In genomic region chr13:114156689-114157088, GRCm38 (mm10) we compare ENCODE assay signal across 15 mouse cellular contexts.
DNase-seq lines count a peak whose midpoint lies in the region; ATAC-seq lines count a peak whose summit lies in the region.
"Had no signal": no experiment of that assay in that cellular context is flagged by ENCODE, and none has a peak within 500 bp of the region (broad histone marks: within the 10 kb centered on the region; RNA-seq: fewer than 3 reads in every experiment).

No protein-coding gene starts in this region.

- no peak overlapping the region for H3K27ac ChIP-seq in forebrain, embryonic 14.5 days (ENCODE audit: low read depth, low read length)
- H3K27ac ChIP-seq: embryonic facial prominence, embryonic 15.5 days had no signal

- no peaks in the 10 kb centered on the region for H3K36me3 ChIP-seq in forebrain, embryonic 14.5 days (ENCODE audit: control insufficient read depth, insufficient read depth, low read length)
- H3K36me3 ChIP-seq: embryonic facial prominence, embryonic 15.5 days had no signal

- no peak overlapping the region for H3K4me2 ChIP-seq in forebrain, embryonic 14.5 days (ENCODE audit: low read length)
- H3K4me2 ChIP-seq: embryonic facial prominence, embryonic 15.5 days; heart, embryonic 12.5 days had no signal

- peak; percentile 30 to 31 for DNase-seq in cerebellum, postnatal 10 days
- no peak for DNase-seq in cerebellum, adult 11 months
- DNase-seq in kidney, postnatal 10 days, result peak; percentile 36
- no peak for DNase-seq in kidney, adult 8-10 months
- peak; percentile 65 for DNase-seq in forebrain, embryonic 14.5 days (ENCODE audit: low spot score)
- peak; percentile 54 for DNase-seq in mesoderm, embryonic 11.5 days (ENCODE audit: low read depth, low spot score)
- no peak for DNase-seq in left cerebral cortex, adult 18-20 months (ENCODE audit: low spot score in 2 of 2)
- DNase-seq: cerebellum, adult 9-11 months; gastrocnemius, postnatal 36 days; kidney, postnatal 4 days; liver, postnatal 0 days had no signal

- no peak overlapping the region for H3K4me3 ChIP-seq in forebrain, embryonic 14.5 days (ENCODE audit: low read depth, low read length)
- H3K4me3 ChIP-seq: embryonic facial prominence, embryonic 15.5 days; heart, embryonic 12.5 days had no signal

- no peaks in the 10 kb centered on the region for H3K27me3 ChIP-seq in forebrain, embryonic 14.5 days (replicated peaks; ENCODE audit: control insufficient read depth, insufficient read depth, low read length)
- H3K27me3 ChIP-seq: embryonic facial prominence, embryonic 15.5 days; heart, embryonic 12.5 days; Patski had no signal

- 0 out of 2 replicates have a peak, but pooled peaks cover 2% of the 10 kb centered on the region for H3K4me1 ChIP-seq in forebrain, embryonic 14.5 days (ENCODE audit: control insufficient read depth, insufficient read depth, low read length)
- H3K4me1 ChIP-seq: embryonic facial prominence, embryonic 15.5 days had no signal

- WGBS in forebrain, embryonic 14.5 days, result 58% methylated on average over 12 of the region's 12 CpGs

- ATAC-seq in forebrain, embryonic 14.5 days, result peak; percentile 76
- no peak for ATAC-seq in monocyte, adult 5-6 weeks (replicated peaks; ENCODE audit: insufficient number of reproducible peaks, low FRiP score, low TSS enrichment, poor library complexity, severe bottlenecking)
- ATAC-seq: liver, postnatal 0 days; Patski had no signal

- H3K9ac ChIP-seq in forebrain, embryonic 14.5 days (ENCODE audit: low read length), result no peak overlapping the region
- H3K9ac ChIP-seq: embryonic facial prominence, embryonic 15.5 days; heart, embryonic 12.5 days; liver, postnatal 0 days had no signal

- no peaks in the 10 kb centered on the region for H3K9me3 ChIP-seq in forebrain, embryonic 14.5 days (replicated peaks; ENCODE audit: control insufficient read depth, low read length)
- H3K9me3 ChIP-seq: embryonic facial prominence, embryonic 15.5 days; heart, embryonic 12.5 days had no signal

Comparison
In these comparisons a context has a peak if more than half of its experiments do, and no peak if none do; other contexts are left out.
1. DNase-seq: peak in cerebellum, postnatal 10 days (2 of 2), kidney, postnatal 10 days (single experiment), forebrain, embryonic 14.5 days (single experiment) and mesoderm, embryonic 11.5 days (single experiment); none in cerebellum, adult 11 months (single experiment), kidney, adult 8-10 months (0 of 2) and left cerebral cortex, adult 18-20 months (0 of 2).